Mouse (Mus musculus): ENCODE results near the gene Elp4. TPM values are rescaled to one million over a fixed set of nuclear protein-coding genes. Genes with fewer than 3 reads are reported as not detected.

The Elp4 gene
- polyA plus RNA-seq, 1 experiment from 2014 or later = 46.2 TPM

- H3K9me3 ChIP-seq (ENCODE audit: control insufficient read depth, low read length) = no peaks in the 10 kb centered on the region
- no peak overlapping the region; the same call in 1 of the 2 replicates for H3K4me3 ChIP-seq (replicated peaks; ENCODE audit: low read length)
- WGBS = 7% methylated on average over 11 of the region's 11 CpGs
- peaks cover 56% of the 10 kb centered on the region for H3K27me3 ChIP-seq (replicated peaks; ENCODE audit: control insufficient read depth, insufficient read depth, low read length)
- H3K9ac ChIP-seq (replicated peaks; ENCODE audit: low read depth, low read length) = no peak overlapping the region
- no peak for ATAC-seq
- H3K4me2 ChIP-seq (ENCODE audit: low read length) = no peak overlapping the region
- peaks cover 31% of the 10 kb centered on the region for H3K4me1 ChIP-seq (replicated peaks; ENCODE audit: control insufficient read depth, insufficient read depth, low read length)
- H3K36me3 ChIP-seq (ENCODE audit: control insufficient read depth, insufficient read depth) = no peaks in the 10 kb centered on the region
- no peak overlapping the region for H3K27ac ChIP-seq (ENCODE audit: low read length)
Measured at GRCm38 (mm10) chr2:105667626-105667950, 236.8 kb downstream of the Elp4 start.

- H3K4me1 ChIP-seq (replicated peaks; ENCODE audit: control insufficient read depth, insufficient read depth, low read length) = peaks cover 34% of the 10 kb centered on the region
- H3K4me3 ChIP-seq (replicated peaks; ENCODE audit: low read length) = no peak overlapping the region; the same call in 1 of the 2 replicates
- no peak overlapping the region for H3K4me2 ChIP-seq (ENCODE audit: low read length)
- H3K9me3 ChIP-seq (ENCODE audit: control insufficient read depth, low read length) = no peaks in the 10 kb centered on the region
- 18% methylated on average over 41 of the region's 41 CpGs for WGBS
- ATAC-seq = no peak
- no peak overlapping the region for H3K9ac ChIP-seq (replicated peaks; ENCODE audit: low read depth, low read length)
- no peaks in the 10 kb centered on the region for H3K36me3 ChIP-seq (ENCODE audit: control insufficient read depth, insufficient read depth)
- H3K27me3 ChIP-seq (replicated peaks; ENCODE audit: control insufficient read depth, insufficient read depth, low read length) = peaks cover 56% of the 10 kb centered on the region
- H3K27ac ChIP-seq (ENCODE audit: low read length) = no peak overlapping the region
Measured at GRCm38 (mm10) chr2:105666763-105667625, 237.4 kb downstream of the Elp4 start.

GRCm38 (mm10) chr2:105666331-105666730 is 238.0 kb downstream of the Elp4 start:
- 46% methylated on average over 6 of the region's 6 CpGs for WGBS
- no peak overlapping the region for H3K27ac ChIP-seq (ENCODE audit: low read length)
- ATAC-seq = no peak
- H3K36me3 ChIP-seq (ENCODE audit: control insufficient read depth, insufficient read depth) = no peaks in the 10 kb centered on the region
- H3K4me2 ChIP-seq (ENCODE audit: low read length) = no peak overlapping the region
- no peaks in the 10 kb centered on the region for H3K9me3 ChIP-seq (ENCODE audit: control insufficient read depth, low read length)
- H3K9ac ChIP-seq (replicated peaks; ENCODE audit: low read depth, low read length) = no peak overlapping the region
- H3K4me3 ChIP-seq (replicated peaks; ENCODE audit: low read length) = no peak overlapping the region
- peaks cover 34% of the 10 kb centered on the region for H3K4me1 ChIP-seq (replicated peaks; ENCODE audit: control insufficient read depth, insufficient read depth, low read length)
- peaks cover 56% of the 10 kb centered on the region for H3K27me3 ChIP-seq (replicated peaks; ENCODE audit: control insufficient read depth, insufficient read depth, low read length)

- no peak for ATAC-seq
- 53% methylated on average over 5 of the region's 5 CpGs for WGBS
- H3K9me3 ChIP-seq (ENCODE audit: control insufficient read depth, low read length) = no peaks in the 10 kb centered on the region
Measured at GRCm38 (mm10) chr2:105665491-105666250, 238.7 kb downstream of the Elp4 start.

GRCm38 (mm10) chr2:105664996-105665395 is 239.4 kb downstream of the Elp4 start:
- peaks cover 40% of the 10 kb centered on the region for H3K4me1 ChIP-seq (replicated peaks; ENCODE audit: control insufficient read depth, insufficient read depth, low read length)
- no peaks in the 10 kb centered on the region for H3K36me3 ChIP-seq (ENCODE audit: control insufficient read depth, insufficient read depth)
- H3K4me3 ChIP-seq (replicated peaks; ENCODE audit: low read length) = no peak overlapping the region
- ATAC-seq = no peak
- H3K9ac ChIP-seq (replicated peaks; ENCODE audit: low read depth, low read length) = no peak overlapping the region
- H3K27ac ChIP-seq (ENCODE audit: low read length) = no peak overlapping the region
- H3K27me3 ChIP-seq (replicated peaks; ENCODE audit: control insufficient read depth, insufficient read depth, low read length) = peaks cover 59% of the 10 kb centered on the region
- no peak overlapping the region for H3K4me2 ChIP-seq (ENCODE audit: low read length)
- 31% methylated on average over 5 of the region's 5 CpGs for WGBS
- H3K9me3 ChIP-seq (ENCODE audit: control insufficient read depth, low read length) = no peaks in the 10 kb centered on the region

More at GRCm38 (mm10) chr2:105665491-105666250, 238.7 kb downstream of the Elp4 start:
- Histone ChIP-seq H3K4me2 (ENCODE audit: low read length) (no peak overlapping the region), H3K36me3 (ENCODE audit: control insufficient read depth, insufficient read depth) (no peaks in the 10 kb centered on the region), H3K27ac (ENCODE audit: low read length) (no peak overlapping the region), H3K9ac (replicated peaks; ENCODE audit: low read depth, low read length) (no peak overlapping the region), H3K4me3 (replicated peaks; ENCODE audit: low read length) (no peak overlapping the region), H3K4me1 (replicated peaks; ENCODE audit: control insufficient read depth, insufficient read depth, low read length) (peaks cover 37% of the 10 kb centered on the region), H3K27me3 (replicated peaks; ENCODE audit: control insufficient read depth, insufficient read depth, low read length) (peaks cover 55% of the 10 kb centered on the region)

- WGBS = 34% methylated on average over 10 of the region's 10 CpGs
- no peaks in the 10 kb centered on the region for H3K36me3 ChIP-seq (ENCODE audit: control insufficient read depth, insufficient read depth)
- ATAC-seq = no peak
- no peak overlapping the region for H3K9ac ChIP-seq (replicated peaks; ENCODE audit: low read depth, low read length)
- H3K9me3 ChIP-seq (ENCODE audit: control insufficient read depth, low read length) = no peaks in the 10 kb centered on the region
- peaks cover 68% of the 10 kb centered on the region for H3K27me3 ChIP-seq (replicated peaks; ENCODE audit: control insufficient read depth, insufficient read depth, low read length)
- H3K4me1 ChIP-seq (replicated peaks; ENCODE audit: control insufficient read depth, insufficient read depth, low read length) = peaks cover 29% of the 10 kb centered on the region
- no peak overlapping the region for H3K4me2 ChIP-seq (ENCODE audit: low read length)
- H3K4me3 ChIP-seq (replicated peaks; ENCODE audit: low read length) = no peak overlapping the region
- H3K27ac ChIP-seq (ENCODE audit: low read length) = no peak overlapping the region
Measured at GRCm38 (mm10) chr2:105663101-105663511, 241.3 kb downstream of the Elp4 start.

- no peak overlapping the region for H3K27ac ChIP-seq (ENCODE audit: low read length)
- ATAC-seq = no peak
- H3K36me3 ChIP-seq (ENCODE audit: control insufficient read depth, insufficient read depth) = no peaks in the 10 kb centered on the region
- peaks cover 26% of the 10 kb centered on the region for H3K4me1 ChIP-seq (replicated peaks; ENCODE audit: control insufficient read depth, insufficient read depth, low read length)
- H3K4me3 ChIP-seq (replicated peaks; ENCODE audit: low read length) = no peak overlapping the region
- no peak overlapping the region for H3K4me2 ChIP-seq (ENCODE audit: low read length)
- H3K27me3 ChIP-seq (replicated peaks; ENCODE audit: control insufficient read depth, insufficient read depth, low read length) = peaks cover 64% of the 10 kb centered on the region
- no peak overlapping the region for H3K9ac ChIP-seq (replicated peaks; ENCODE audit: low read depth, low read length)
- 9% methylated on average over 7 of the region's 7 CpGs for WGBS
- no peaks in the 10 kb centered on the region for H3K9me3 ChIP-seq (ENCODE audit: control insufficient read depth, low read length)
Measured at GRCm38 (mm10) chr2:105662606-105663005, 241.8 kb downstream of the Elp4 start.

- no peak overlapping the region for H3K27ac ChIP-seq (ENCODE audit: low read length)
- peaks cover 22% of the 10 kb centered on the region for H3K4me1 ChIP-seq (replicated peaks; ENCODE audit: control insufficient read depth, insufficient read depth, low read length)
- 4% methylated on average over 16 of the region's 16 CpGs for WGBS
- H3K27me3 ChIP-seq (replicated peaks; ENCODE audit: control insufficient read depth, insufficient read depth, low read length) = peaks cover 66% of the 10 kb centered on the region
- ATAC-seq = no peak
- H3K4me2 ChIP-seq (ENCODE audit: low read length) = no peak overlapping the region
- no peak overlapping the region for H3K4me3 ChIP-seq (replicated peaks; ENCODE audit: low read length)
- no peak overlapping the region for H3K9ac ChIP-seq (replicated peaks; ENCODE audit: low read depth, low read length)
- H3K9me3 ChIP-seq (ENCODE audit: control insufficient read depth, low read length) = no peaks in the 10 kb centered on the region
- H3K36me3 ChIP-seq (ENCODE audit: control insufficient read depth, insufficient read depth) = no peaks in the 10 kb centered on the region
Measured at GRCm38 (mm10) chr2:105662121-105662520, 242.2 kb downstream of the Elp4 start.

- Histone ChIP-seq H3K9ac (replicated peaks; ENCODE audit: low read depth, low read length) (0 out of 2 replicates have a peak overlapping the region, but pooled peaks have one; percentile 29), H3K36me3 (ENCODE audit: control insufficient read depth, insufficient read depth) (no peaks in the 10 kb centered on the region), H3K4me3 (replicated peaks; ENCODE audit: low read length) (peak overlapping the region; percentile 17; the same call in 1 of the 2 replicates), H3K27ac (ENCODE audit: low read length) (no peak overlapping the region), H3K9me3 (ENCODE audit: control insufficient read depth, low read length) (no peaks in the 10 kb centered on the region), H3K4me1 (replicated peaks; ENCODE audit: control insufficient read depth, insufficient read depth, low read length) (peaks cover 20% of the 10 kb centered on the region), H3K4me2 (ENCODE audit: low read length) (peak overlapping the region; percentile 41), H3K27me3 (replicated peaks; ENCODE audit: control insufficient read depth, insufficient read depth, low read length) (peaks cover 66% of the 10 kb centered on the region)
- ATAC-seq = peak; percentile 50; the same call in 1 of the 2 replicates
- WGBS = 1% methylated on average over 18 of the region's 18 CpGs
Measured at GRCm38 (mm10) chr2:105661623-105662066, 242.7 kb downstream of the Elp4 start.
